Mouse (Mus musculus) 416B (cell line): Measurements from ENCODE around the gene 4930595D18Rik.

Source experiments
- DNase-seq: peaks from one replicate; pipeline ENCODE4 v3.0.0; 2011; ENCODE audit warnings: low read depth

The 4930595D18Rik gene

DNA sequence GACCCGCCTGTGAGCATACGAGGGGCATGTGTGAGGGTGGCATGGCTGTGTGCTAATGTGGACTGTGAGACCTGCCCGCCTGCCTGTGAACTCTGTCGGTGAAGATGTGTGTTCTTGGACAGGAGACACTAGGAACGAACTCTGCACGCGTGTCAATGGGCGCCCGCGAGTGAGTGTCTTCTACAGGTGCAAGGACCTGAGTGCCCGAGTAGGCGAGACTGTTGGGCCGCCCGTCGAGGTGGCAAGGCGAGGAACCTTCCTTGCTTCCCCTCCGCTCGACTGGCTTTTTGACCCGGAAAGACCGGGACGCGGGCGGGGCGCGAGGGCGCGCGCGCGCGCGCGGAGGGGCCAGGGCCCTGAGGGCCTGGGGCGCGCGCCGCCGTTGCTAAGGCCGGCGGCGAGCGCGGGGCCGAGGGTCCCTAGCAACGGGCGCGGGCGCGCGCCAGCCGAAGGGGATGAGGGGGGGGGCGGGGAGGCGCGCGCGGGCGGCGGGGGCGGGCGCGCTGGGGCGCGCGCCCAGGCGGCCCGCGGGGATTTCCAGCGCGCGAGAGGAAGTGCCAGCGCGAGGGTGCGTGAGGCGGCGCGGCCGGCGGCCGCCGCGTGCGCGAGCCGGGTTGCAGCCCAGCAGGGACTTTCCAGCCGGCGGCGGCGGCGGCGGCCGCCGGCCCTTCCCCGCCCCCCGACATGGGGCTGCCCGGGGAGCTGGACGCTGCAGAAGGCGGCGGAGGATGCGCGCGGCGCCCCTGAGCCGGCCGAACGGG is 18.3 kb downstream of the 4930595D18Rik start, which contains the start of gene Traf3:
TSS of gene Traf3 (plus strand) at position 540 of the 761 bp plus-strand sequence.
- peak; percentile 67 for DNase-seq

DNA sequence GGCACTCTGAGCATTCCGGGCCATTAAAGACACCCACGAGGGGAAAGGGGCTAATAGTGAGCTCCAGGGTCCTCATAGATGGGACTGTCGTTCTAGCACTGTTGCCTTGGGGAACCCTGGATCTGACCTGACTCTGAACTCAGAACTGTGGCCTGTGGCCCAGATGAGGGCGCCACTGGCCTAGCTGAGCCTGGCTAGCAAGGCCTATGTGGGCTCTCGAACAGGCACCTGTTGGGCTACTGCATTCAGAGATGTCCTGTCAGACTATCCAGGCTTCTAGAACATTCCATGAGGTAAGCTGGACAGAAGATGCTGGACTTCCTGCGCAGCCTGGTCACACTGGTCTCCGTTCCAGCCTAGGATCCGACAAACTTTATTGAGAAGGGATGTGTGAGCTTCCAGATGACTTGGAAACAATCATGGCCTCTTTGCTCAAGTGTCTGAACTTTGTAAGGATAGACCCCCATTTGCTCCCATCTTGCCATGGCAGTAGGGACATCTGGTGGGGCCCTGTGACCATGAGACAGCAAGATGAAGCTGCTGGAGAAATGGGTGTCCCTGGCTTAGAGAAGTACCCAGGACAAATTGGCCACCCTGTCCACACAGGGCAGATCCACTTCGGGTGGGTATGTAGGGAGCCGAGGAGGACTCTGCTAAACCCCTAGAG is 19.0 kb downstream of the 4930595D18Rik start:
- DNase-seq, result peak; percentile 82

DNA sequence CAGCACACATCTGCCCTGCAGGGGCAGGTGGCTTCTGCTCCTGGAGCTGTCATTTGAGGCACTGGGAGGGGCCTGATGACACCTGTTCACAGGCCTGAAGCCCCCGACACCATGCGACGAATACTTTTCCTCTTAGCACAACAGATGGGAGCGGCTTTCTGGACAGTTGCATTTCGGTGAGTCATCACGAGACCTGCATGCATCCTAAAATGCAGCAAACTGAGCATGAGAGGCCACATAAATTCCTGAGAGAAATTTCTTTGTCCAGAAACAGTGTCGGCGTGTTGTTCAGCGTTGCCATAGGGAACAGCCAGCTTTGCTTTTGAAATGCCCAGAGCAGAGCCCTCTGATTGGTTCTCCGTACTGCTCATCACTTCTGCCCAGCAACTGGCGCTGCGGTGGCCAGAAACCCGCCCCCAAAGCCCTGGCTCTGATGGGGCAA is 20.0 kb downstream of the 4930595D18Rik start:
- peak; percentile 89 for DNase-seq

DNA sequence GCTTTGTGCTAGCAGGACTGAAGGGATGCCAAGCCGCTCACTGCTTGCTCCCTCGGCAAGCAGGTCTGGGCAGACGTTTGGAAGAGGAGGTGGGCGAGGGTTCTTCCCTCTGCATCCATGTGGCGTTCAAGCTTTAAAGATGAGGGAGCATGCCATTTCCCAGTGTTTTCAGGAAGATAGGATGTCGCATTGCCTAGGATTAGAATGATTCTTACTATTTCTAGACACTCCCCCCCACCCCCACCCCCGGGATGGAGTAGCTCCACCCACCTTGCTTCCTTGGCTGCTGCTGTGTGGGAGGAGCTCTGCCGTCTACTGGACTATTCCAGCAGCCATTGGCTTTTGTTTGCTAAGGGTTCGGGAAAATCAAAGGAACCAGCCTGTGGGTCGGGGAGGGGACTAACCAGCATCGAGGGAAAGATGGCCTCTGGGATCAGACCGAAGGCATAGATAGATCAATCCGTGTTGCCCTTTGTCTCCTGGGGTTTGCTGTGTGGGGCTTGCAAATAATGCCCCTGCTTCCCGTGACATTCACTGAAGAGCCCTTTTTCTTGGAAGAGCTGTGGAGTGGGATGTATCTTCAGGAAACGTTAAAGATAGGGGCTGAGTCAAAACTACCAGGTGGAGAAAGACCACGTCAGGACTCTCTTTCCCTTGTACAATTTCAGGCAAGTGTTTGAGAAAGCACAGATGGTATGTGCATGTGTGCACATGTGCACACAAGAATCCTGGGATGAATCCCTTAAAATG is 21.8 kb downstream of the 4930595D18Rik start:
- DNase-seq, result peak; percentile 28

DNA sequence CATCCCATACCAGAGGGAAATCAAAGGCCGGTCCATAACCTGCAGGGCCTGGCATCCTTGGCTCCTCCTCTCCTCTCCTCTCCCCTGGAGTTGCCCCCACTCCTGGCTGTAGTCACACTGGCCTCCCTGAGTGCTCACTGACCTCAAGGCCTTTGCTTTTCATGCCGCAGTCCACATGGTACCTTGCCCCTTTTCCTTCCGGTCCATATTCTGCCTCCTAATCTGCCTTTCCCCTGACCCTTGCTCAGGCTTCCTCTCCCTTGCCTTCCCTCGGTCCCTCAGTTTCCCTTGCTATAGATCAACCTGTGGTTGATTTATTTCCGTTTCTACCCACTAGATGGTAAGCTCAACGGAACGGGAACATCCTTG is 22.4 kb downstream of the 4930595D18Rik start:
- DNase-seq, result no peak

DNA sequence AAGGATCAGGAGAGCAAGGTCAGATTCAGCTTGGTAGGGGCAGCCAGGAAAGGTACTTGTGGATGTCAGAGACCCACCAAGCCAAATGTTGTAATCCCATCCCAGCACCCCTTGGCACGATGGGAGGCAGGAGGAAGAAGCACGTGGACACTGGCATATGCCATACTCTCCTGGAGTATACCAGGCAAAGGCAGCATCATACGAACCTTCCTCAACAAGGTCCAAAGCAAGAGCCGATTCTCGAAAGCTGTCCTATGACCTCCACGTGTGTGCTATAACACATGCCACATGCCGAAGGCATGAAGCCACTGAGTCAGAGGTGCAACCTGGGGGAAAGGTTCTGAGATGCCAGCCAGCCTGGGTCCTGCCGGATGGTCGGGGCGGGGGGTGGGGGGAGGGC is 23.4 kb downstream of the 4930595D18Rik start:
- DNase-seq, result no peak

DNA sequence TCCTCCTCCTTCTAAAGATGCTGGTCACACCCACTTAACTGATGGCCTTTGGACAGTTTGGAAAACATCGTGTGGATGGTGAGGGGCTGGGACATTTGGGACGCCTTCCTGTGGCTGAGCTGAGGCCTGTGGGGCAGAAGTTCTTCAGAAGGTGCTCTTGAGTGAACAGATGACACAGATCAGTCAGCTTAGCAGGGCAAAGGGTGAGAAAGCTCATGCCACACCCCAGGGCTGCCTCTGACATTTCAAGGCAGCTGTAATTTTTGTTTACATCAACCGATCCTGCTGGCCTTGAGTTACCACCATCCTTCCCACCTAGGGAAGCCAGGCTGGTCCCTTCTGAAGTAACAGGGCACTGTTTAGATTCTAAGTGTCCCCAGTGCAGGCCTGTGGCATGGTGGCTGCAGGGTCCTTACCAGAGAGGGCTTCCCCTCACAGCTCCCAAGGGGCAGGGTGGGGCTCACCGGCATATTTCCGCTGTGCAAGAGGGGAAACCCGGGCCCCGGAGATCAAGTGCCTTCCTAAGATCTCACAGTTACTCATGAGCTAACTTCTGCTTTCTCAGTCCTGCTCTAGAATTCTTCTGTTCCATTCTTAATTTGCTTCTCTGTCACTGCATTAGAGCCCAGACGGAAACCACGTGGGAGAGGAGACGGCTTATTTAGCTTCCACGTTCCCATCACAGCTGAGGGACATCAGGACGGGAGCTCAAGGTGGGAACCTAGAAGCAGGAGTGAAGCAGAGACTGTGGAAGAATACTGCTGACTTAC is 24.4 kb downstream of the 4930595D18Rik start:
- DNase-seq, result peak; percentile 72

DNA sequence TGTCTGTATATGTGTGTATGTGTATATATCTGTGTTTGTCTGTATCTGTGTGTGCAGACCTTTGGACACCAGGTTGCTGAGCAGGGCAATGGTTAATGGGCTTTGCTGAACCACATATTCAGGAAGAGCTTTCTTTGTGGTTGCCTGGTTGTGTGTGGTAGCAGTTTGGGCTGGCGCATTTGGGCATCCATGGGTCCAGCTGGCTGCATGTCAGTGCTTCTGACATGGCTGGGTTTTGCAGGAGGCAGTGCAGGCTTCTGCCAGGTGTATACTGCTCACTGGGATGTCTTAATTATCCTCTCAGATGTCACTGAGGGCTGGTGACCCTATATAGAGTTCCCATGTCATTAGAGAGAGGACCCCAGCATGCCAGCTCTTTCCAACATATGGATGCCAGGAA is 28.5 kb downstream of the 4930595D18Rik start:
- no peak for DNase-seq

DNA sequence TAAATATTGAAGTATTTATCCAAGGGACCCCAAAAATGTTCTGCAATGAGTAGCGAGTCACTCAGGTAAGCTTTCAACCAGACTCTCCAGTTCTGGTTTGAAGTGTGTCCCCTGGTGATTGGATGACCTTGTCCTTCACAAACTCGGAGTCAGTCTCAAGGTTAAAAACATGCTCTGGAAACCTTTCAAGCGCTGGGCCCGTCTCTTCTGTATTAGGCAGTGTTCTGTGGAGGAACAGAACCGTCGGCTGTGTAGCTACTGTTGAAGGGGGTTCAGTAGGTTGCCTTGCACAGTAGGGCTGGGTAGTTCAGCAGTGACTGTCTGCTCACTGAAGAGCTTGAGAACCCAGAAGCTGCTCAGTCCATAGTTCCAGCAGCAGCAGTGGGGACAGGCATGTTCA is 29.6 kb downstream of the 4930595D18Rik start:
- DNase-seq, result no peak

DNA sequence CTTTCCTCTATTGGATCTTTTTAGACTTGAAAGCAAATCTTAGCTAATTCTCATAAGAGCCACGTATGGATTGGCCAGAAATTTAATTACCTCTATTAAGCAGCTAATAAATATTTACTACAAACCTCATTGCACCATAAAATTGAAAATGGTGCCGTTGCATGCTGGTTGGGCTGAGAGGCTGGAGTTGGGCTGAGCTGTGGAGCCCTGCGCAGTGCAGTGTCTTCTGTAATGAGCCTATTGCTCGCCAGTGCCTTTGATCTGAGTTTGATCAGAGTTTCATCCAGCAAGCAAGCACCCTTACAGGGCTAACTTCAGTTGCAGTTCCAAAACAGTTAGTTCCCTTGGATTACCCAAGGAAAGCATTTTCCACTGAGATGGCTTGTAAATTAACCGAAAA is 30.3 kb downstream of the 4930595D18Rik start:
- no peak for DNase-seq

DNA sequence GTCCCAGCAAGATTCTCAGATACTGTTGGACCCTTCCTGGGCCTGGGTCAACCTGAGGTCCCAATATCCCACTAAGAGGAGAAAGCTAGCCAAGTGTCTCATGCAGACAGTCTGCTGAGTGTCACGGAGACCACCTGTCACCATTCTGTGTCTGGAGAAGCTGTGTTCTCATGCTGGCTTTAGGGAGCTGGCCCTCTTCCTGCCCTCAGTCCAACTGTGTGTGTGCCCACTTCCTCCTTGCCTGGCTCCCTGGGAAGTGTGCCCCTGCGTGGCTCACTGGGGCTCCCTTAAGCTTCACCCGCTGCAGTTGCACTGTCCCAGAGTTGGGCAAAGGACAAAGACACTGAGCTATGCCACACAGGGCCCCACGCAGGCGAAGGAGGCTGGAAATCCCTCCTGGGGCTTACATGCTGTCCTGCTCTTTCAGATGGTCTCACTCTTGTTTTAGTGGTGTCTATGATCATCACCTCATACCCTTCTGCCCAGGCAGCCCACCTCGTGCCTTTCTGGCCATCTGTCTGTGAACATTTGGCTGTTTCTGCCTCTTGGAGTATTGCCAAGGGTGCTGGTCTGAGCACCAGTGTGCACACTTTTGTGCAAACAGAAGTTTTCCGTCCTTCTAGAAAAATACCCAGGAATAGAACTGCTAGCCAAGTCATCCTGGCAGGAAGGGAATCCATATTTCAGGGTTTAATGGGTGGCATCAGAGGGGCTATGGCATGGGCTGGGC is 31.1 kb downstream of the 4930595D18Rik start:
- no peak for DNase-seq

DNA sequence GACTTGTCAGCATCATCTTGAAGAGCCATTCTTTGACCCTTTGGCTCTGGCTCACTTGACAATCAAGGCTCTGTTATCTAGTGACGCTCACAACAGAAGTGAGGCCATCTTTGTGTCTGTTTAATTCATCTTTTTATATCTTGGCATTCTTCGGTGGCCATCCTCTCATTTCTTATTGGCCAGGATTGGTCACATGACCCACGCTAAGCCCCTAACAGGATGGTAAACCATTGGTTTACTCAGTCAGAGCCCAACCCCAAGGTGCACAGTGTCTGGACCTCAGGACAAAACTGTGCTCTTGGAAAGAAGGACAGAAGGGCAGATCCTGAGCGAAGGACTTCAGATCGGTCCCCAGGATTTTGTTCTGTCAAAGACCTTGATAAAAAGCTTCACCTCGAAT is 31.7 kb downstream of the 4930595D18Rik start:
- no peak for DNase-seq

DNA sequence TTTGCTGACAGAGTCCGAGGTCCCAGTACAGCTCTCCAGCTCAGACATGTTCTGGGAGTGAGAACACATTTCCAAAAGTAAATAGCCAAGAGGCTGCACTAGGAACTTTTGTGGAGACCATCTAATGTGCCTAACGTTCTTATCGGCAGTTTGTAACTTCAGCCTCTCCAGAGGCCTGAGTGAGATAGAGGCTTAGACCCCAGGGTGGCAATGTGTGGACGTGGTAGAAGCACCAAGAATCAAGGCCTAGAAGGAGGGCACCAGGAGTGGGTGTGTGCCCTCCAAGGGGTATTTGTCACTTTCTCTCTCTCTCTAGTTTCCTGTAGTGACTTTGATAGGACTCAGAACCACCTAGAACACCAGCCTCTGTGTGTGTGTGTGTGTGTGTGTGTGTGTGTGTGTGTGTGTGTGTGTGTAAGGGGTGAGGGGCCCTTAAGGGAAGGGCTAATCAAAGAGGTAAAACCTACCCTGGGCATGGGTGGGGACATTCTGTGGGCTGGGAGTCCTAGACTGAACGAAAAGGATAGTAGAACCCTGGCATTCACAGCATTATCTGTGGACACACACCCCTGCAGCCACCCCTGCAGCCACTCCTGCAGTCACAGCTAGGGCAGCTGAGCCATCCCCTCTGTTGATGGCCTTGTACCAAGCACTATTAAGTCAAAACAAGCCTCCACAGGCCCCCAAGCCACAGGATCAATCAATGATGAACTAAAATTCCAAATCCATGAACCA is 32.7 kb downstream of the 4930595D18Rik start:
- DNase-seq, result no peak

DNA sequence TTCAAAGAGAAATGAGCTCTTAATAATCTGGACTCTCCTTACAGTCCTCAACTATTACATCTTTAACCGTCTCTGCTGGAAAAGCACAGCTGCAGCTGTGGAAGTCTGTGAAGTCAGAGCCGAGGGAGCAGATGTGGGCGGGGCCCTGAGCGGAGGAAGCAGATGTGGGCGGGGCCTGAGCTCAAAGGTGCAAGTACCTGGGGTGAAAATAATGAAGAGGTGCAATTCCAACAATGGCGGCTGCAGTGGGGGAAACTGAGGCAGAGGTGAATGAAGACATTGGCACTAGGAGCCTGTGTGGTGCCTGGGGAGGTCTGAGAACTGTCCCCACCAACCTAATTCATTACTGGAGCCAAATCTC is 34.1 kb downstream of the 4930595D18Rik start:
- no peak for DNase-seq

DNA sequence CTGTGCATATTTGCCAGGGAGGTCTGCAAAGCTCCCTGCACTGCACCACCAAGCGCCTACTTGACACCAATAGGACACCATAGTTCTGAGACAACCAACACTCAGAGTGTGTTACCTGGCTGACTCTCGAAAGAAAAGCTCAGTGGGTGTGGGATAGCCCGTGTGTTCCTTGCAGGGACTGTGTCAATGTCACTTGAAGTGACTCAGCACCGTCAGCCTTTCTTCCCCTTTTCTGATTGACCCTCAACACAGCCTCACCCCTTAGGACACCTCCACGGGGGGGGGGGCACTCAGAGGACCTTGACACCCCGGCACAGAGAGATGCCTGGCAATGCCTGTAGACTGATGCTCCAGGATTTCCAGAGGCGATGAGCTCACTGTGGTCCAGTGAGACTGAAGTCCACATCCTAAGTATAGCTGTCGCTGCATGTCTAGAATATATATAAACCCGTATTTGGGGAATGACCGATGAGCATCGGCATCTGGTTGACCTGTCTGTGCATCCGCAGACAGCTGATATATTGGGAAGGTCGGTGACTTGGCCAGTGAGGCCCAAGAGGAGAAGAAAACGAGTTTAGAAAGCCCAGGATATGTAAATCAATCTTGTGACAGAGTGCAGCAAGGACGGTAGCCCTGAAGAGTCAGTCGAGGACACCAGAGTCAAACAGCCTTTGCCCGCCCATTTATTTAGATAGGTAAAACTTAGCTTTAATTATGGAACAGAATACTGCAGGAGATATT is 34.6 kb downstream of the 4930595D18Rik start:
- peak; percentile 37 for DNase-seq

DNA sequence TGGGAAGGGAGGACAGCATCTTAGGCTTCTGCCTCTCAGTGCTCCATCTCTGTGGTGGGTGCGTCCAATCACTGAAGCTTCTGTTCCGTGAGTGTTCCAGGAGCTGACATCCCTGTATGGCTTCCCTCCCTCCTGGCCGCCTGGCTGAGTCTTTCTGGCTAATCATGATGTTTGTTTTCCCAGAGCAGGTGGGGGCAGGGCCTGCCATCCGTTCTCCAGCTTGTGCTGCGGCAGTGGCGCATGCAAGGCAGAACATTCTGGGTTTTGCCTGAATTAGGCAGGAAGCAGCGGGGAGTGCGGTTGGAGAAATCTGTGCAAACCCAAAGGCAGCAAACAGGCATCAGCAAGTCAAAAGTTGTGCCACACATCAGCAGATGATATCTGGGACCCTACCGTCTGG is 39.0 kb downstream of the 4930595D18Rik start:
- DNase-seq, result no peak

DNA sequence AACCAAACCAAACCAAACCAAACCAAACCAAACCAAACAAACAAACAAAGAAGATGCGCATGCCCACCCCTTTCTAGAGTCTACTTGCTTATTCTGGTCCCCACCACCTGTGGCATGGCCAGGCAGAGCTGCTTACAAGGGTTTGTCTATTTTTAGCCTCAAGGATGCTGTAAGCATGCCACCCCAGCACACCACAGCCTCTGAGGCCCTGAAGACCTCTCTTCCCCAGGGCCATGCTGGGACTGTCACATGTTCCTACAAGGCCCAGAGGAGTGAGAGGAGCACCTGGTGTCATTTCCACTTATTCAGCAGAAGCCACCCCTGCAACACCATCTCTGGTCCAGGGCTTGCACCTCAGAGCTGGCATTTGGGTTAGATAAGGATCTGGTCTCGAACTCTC is 39.7 kb downstream of the 4930595D18Rik start:
- no peak for DNase-seq

DNA sequence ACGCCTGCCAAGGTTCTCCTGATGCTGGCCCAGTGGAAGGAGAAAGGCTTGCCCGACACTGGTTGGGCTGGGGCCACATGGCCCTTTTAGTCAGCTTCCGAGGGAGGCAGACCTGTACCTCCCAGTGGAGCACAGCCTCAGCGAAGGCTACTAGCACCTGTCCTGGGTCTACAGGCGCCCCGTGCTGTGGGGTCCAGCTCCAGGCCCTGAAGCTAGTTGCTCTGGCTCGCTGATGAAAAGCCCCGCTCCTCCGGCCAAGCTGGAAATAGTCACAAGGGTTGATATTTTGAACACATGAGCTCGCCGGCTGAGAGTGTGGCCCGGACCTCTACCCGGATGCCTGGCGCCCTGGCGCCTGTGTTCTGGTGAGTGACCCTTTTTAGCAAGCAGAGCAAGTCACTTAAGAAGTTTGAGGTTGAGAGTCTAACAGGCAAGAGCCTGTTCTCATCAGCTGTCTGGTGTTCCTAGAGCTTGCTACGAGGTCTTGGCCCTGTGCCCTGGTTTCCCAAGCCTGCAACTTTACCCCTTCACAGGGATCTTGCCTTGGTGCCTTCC is 40.7 kb downstream of the 4930595D18Rik start:
- DNase-seq, result no peak

DNA sequence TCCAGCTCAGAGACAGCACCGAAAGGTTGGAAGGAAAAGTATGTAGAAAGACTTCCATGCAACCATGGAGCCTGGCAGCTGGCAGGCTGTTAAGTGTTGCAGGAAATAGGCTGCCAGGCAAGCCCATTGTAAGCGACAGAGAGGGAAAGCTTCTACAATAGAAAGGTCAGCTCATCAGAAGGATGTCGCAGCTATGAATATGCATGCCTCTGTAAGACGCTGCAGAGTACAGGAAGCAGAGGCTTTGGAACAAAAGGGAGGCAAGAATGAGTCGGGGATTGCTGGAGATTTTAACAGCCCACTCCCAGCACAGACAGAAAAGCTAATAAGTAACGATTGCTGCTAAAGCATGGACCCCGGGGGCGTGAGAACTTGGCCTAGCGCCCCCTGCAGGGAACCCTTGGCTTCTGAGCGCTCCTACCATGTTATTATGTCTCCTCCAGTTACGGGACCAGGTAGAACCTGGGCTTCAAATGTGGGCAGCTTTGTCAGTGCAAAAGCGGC is 41.2 kb downstream of the 4930595D18Rik start:
- no peak for DNase-seq

DNA sequence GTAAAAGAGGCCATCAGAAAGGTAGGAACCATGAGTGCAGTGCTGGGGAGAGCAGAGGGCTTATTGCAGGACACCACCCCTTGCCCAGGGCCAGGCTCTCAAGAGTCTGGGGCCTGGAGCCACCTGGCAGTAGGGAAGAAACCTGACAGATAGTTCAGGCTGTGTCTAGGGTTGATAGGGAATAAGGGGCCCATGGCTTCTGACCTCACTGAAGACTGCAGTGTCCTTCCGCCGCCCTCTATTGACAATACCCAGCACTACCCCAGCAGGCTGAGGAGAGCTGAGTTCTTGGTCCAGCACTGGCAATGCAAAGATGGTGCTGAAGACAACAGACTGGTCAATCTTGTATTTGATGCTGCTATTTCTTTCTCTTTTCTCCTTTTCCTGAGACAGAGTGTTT is 47.2 kb downstream of the 4930595D18Rik start:
- DNase-seq, result peak; percentile 54
